Comparison of ENCODE assay signal across 8 mouse cellular contexts in genomic region chr11:63130497-63130896, GRCm38 (mm10). TPM values are rescaled to one million over a fixed set of nuclear protein-coding genes. Genes with fewer than 3 reads are reported as not detected.
DNase-seq lines count a peak whose midpoint lies in the region; ATAC-seq lines count a peak whose summit lies in the region.

No protein-coding gene starts in this region.

- H3K4me2 ChIP-seq in neural tube, embryonic 11.5 days (ENCODE audit: low read depth) = peak overlapping the region; percentile 96; the same call in 1 of the 2 replicates
- H3K4me2 ChIP-seq in heart, embryonic 11.5 days = peak overlapping the region; percentile 96
- peak overlapping the region; percentile 89 for H3K4me2 ChIP-seq in kidney, embryonic 15.5 days

- H3K9me3 ChIP-seq in neural tube, embryonic 11.5 days (ENCODE audit: control insufficient read depth, low read length) = no peaks in the 10 kb centered on the region
- H3K9me3 ChIP-seq in heart, embryonic 11.5 days (replicated peaks; ENCODE audit: control insufficient read depth, low read length) = no peaks in the 10 kb centered on the region
- H3K9me3 ChIP-seq in kidney, embryonic 15.5 days (replicated peaks) = no peaks in the 10 kb centered on the region

- no peak overlapping the region for H3K4me3 ChIP-seq in neural tube, embryonic 11.5 days (ENCODE audit: low read depth, low read length)
- peak overlapping the region; percentile 76 for H3K4me3 ChIP-seq in heart, embryonic 11.5 days (ENCODE audit: low read depth, low read length)
- H3K4me3 ChIP-seq in kidney, embryonic 15.5 days (replicated peaks) = peak overlapping the region; percentile 59

- no peak for DNase-seq in neural tube, embryonic 11.5 days (ENCODE audit: low spot score)
- DNase-seq in neural tube, embryonic 10.5 days (ENCODE audit: extremely low spot score, low spot score) = no peak
- peak; percentile 79 to 88 for DNase-seq in cerebellum, postnatal 25 days
- peak; percentile 86 for DNase-seq in lung, postnatal 25 days (ENCODE audit: low spot score)
- peak; percentile 64 for DNase-seq in urinary bladder, postnatal 25 days (ENCODE audit: low spot score)
- DNase-seq in frontal cortex, postnatal 10 days (ENCODE audit: low spot score in 2 of 2) = no peak

- H3K9ac ChIP-seq in neural tube, embryonic 11.5 days (ENCODE audit: low read length) = no peak overlapping the region
- H3K9ac ChIP-seq in heart, embryonic 11.5 days (ENCODE audit: low read depth, low read length) = no peak overlapping the region
- H3K9ac ChIP-seq in kidney, embryonic 15.5 days = 0 out of 2 replicates have a peak overlapping the region, but pooled peaks have one; percentile 60

- peaks cover 38% of the 10 kb centered on the region for H3K27me3 ChIP-seq in neural tube, embryonic 11.5 days (ENCODE audit: control insufficient read depth, insufficient read depth, low read length)
- H3K27me3 ChIP-seq in heart, embryonic 11.5 days (ENCODE audit: control insufficient read depth, insufficient read depth, low read length) = peaks cover 5% of the 10 kb centered on the region
- H3K27me3 ChIP-seq in kidney, embryonic 15.5 days = peaks cover 59% of the 10 kb centered on the region

- 51% methylated on average over 8 of the region's 8 CpGs for WGBS in neural tube, embryonic 11.5 days
- WGBS in heart, embryonic 11.5 days (ENCODE audit: insufficient replicate concordance) = 56% methylated on average over 8 of the region's 8 CpGs
- 44% methylated on average over 8 of the region's 8 CpGs for WGBS in kidney, embryonic 15.5 days

- H3K4me1 ChIP-seq in neural tube, embryonic 11.5 days (ENCODE audit: control insufficient read depth, insufficient read depth, low read length) = no peaks in the 10 kb centered on the region; the same call in 1 of the 2 replicates
- peaks cover 34% of the 10 kb centered on the region for H3K4me1 ChIP-seq in heart, embryonic 11.5 days (ENCODE audit: control insufficient read depth, insufficient read depth, low read length)
- H3K4me1 ChIP-seq in kidney, embryonic 15.5 days = peaks cover 57% of the 10 kb centered on the region

- no peak overlapping the region for H3K27ac ChIP-seq in neural tube, embryonic 11.5 days (ENCODE audit: low read depth, low read length)
- no peak overlapping the region for H3K27ac ChIP-seq in heart, embryonic 11.5 days (ENCODE audit: low read depth, low read length)
- H3K27ac ChIP-seq in kidney, embryonic 15.5 days = no peak overlapping the region; the same call in 1 of the 2 replicates

- ATAC-seq in neural tube, embryonic 11.5 days (ENCODE audit: insufficient read depth, low FRiP score, low TSS enrichment) = no peak
- no peak for ATAC-seq in heart, embryonic 11.5 days (replicated peaks; ENCODE audit: insufficient number of reproducible peaks, low FRiP score, low TSS enrichment)
- ATAC-seq in kidney, embryonic 15.5 days (replicated peaks; ENCODE audit: low FRiP score) = no peak

- H3K36me3 ChIP-seq in neural tube, embryonic 11.5 days (ENCODE audit: control insufficient read depth, insufficient read depth, low read length) = no peaks in the 10 kb centered on the region
- no peaks in the 10 kb centered on the region for H3K36me3 ChIP-seq in heart, embryonic 11.5 days (ENCODE audit: control insufficient read depth, insufficient read depth, low read length)
- H3K36me3 ChIP-seq in kidney, embryonic 15.5 days = peaks cover 8% of the 10 kb centered on the region; the same call in 1 of the 2 replicates

RNA-seq across cellular contexts. Expression of gene Pmp22, which starts 1.7 kb away (rescaled TPM):
- polyA plus RNA-seq in neural tube, embryonic 11.5 days (2014; fragmentation: Nextera tagmentation; extraction: Ambion mirVana) = 34.1 and 36.6 TPM in 2 replicates
- 77.9 and 89.4 TPM in 2 replicates for polyA plus RNA-seq in heart, embryonic 11.5 days (2014; fragmentation: Nextera tagmentation; extraction: Ambion mirVana)
- 96.7 and 115 TPM in 2 replicates for polyA plus RNA-seq in kidney, embryonic 15.5 days (2015; fragmentation: Nextera tagmentation; extraction: Ambion mirVana)

Comparison
In these comparisons a context has a peak if more than half of its experiments do, and no peak if none do; other contexts are left out.
1. DNase-seq: peak in cerebellum, postnatal 25 days (2 of 2), lung, postnatal 25 days (single experiment) and urinary bladder, postnatal 25 days (single experiment); none in neural tube, embryonic 11.5 days (single experiment), neural tube, embryonic 10.5 days (single experiment) and frontal cortex, postnatal 10 days (0 of 2).
2. Peak in every context shown above with its lines, with median percentiles within 50 percentile points of each other: H3K4me2 ChIP-seq.